16 mouse cellular contexts compared by ENCODE assay signal in the genomic region with DNA sequence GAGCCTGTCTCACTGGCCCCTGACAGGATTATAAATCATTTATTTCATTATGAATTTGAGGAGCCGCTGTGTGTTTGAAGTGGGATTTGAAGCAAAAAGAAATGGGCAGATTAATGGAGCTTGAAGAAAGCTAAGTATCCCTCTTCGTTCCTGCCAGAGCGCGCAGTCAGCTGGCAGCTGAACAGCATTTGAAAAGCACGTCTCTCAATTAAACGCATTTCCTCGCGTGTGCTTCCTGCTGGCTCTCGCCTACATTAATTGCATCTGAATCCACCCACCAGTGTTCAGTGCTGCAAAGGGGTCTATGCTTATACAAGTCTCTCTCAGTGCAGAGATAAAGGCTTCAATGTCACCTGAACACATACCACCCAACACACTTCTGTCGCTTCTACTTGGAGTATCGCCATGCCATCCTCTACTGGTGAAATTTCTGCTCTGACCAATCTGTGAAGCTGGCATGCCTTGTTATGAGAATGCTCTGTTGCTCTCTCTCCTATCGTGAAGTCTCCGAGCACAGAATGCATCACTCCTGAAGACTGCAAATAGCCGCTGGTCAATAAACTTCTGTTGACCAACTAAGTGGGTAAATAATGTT.
A peak's percentile ranks its signal among the peaks of the same experiment; 100 is the strongest.
DNase-seq lines count a peak whose midpoint lies in the region; ATAC-seq and TF ChIP-seq lines count a peak whose summit lies in the region.
"Had no signal": no experiment of that assay in that cellular context is flagged by ENCODE, and none has a peak within 500 bp of the region (broad histone marks: within the 10 kb centered on the region; RNA-seq: fewer than 3 reads in every experiment).

No protein-coding gene starts in this region.

- H3K36me3 ChIP-seq in forebrain, embryonic 15.5 days: no peaks in the 10 kb centered on the region
- no peaks in the 10 kb centered on the region for H3K36me3 ChIP-seq in forebrain, embryonic 12.5 days (replicated peaks)
- H3K36me3 ChIP-seq in hindbrain, embryonic 16.5 days (ENCODE audit: control insufficient read depth, insufficient read depth, low read length): no peaks in the 10 kb centered on the region
- H3K36me3 ChIP-seq in intestine, postnatal 0 days (ENCODE audit: control insufficient read depth, insufficient read depth): no peaks in the 10 kb centered on the region
- H3K36me3 ChIP-seq: heart, embryonic 13.5 days had no signal

- H3K4me3 ChIP-seq in forebrain, embryonic 15.5 days: no peak overlapping the region
- no peak overlapping the region for H3K4me3 ChIP-seq in forebrain, embryonic 12.5 days (replicated peaks)
- no peak overlapping the region for H3K4me3 ChIP-seq in layer of hippocampus, adult 2 months
- no peak overlapping the region for H3K4me3 ChIP-seq in hindbrain, embryonic 16.5 days (ENCODE audit: low read length)
- no peak overlapping the region for H3K4me3 ChIP-seq in intestine, postnatal 0 days (ENCODE audit: low read depth, low read length)
- H3K4me3 ChIP-seq: gastrocnemius, adult 2 months; heart, embryonic 13.5 days; midbrain, embryonic 10.5 days had no signal

- H3K9ac ChIP-seq in forebrain, embryonic 15.5 days (replicated peaks): no peak overlapping the region
- no peak overlapping the region for H3K9ac ChIP-seq in forebrain, embryonic 12.5 days
- H3K9ac ChIP-seq in hindbrain, embryonic 16.5 days (ENCODE audit: low read depth, low read length): no peak overlapping the region
- no peak overlapping the region for H3K9ac ChIP-seq in intestine, postnatal 0 days (ENCODE audit: low read depth, low read length)
- H3K9ac ChIP-seq: heart, embryonic 13.5 days; liver, embryonic 14.5 days had no signal

- H3K4me1 ChIP-seq in forebrain, embryonic 15.5 days: peaks cover 26% of the 10 kb centered on the region
- H3K4me1 ChIP-seq in forebrain, embryonic 12.5 days: peaks cover 31% of the 10 kb centered on the region
- H3K4me1 ChIP-seq in hindbrain, embryonic 16.5 days (ENCODE audit: control insufficient read depth, insufficient read depth, low read depth, low read length): peaks cover 12% of the 10 kb centered on the region
- H3K4me1 ChIP-seq in intestine, postnatal 0 days (replicated peaks; ENCODE audit: control insufficient read depth, insufficient read depth, low read length): no peaks in the 10 kb centered on the region
- H3K4me1 ChIP-seq: heart, embryonic 13.5 days had no signal

- H3K4me2 ChIP-seq in forebrain, embryonic 15.5 days (replicated peaks): no peak overlapping the region
- no peak overlapping the region for H3K4me2 ChIP-seq in forebrain, embryonic 12.5 days
- 0 out of 2 replicates have a peak overlapping the region, but pooled peaks have one; percentile 20 for H3K4me2 ChIP-seq in hindbrain, embryonic 16.5 days (ENCODE audit: low read length)
- H3K4me2 ChIP-seq in intestine, postnatal 0 days (replicated peaks; ENCODE audit: low read depth): no peak overlapping the region
- H3K4me2 ChIP-seq: heart, embryonic 13.5 days had no signal

- TF ChIP-seq CTCF in layer of hippocampus, adult 2 months (conservative IDR thresholded peaks at IDR 0.05): no peak
- no peak for TF ChIP-seq CTCF in intestine, postnatal 0 days (IDR thresholded peaks at IDR 0.05; ENCODE audit: low read depth)

- peak; percentile 16 for DNase-seq in layer of hippocampus, adult 11-12 months (ENCODE audit: low spot score)
- no peak for DNase-seq in layer of hippocampus, adult 2 months (ENCODE audit: low spot score in 2 of 2)
- DNase-seq in brain, adult 2 months (ENCODE audit: low read depth, low spot score): peak; percentile 49
- DNase-seq: adrenal gland, postnatal 36 days; B cell, adult 2 months; cerebellum, adult 9-10 months; gastrocnemius, adult 2 months; kidney, postnatal 4 days had no signal

- peak overlapping the region; percentile 35 for H3K27ac ChIP-seq in forebrain, embryonic 15.5 days (replicated peaks)
- no peak overlapping the region for H3K27ac ChIP-seq in forebrain, embryonic 12.5 days
- H3K27ac ChIP-seq in layer of hippocampus, adult 2 months: no peak overlapping the region
- H3K27ac ChIP-seq in hindbrain, embryonic 16.5 days (ENCODE audit: low read depth, low read length): no peak overlapping the region
- H3K27ac ChIP-seq in intestine, postnatal 0 days (ENCODE audit: low read depth, low read length): no peak overlapping the region
- H3K27ac ChIP-seq: gastrocnemius, adult 2 months; heart, embryonic 13.5 days; liver, embryonic 14.5 days; macrophage had no signal

- no peaks in the 10 kb centered on the region for H3K9me3 ChIP-seq in forebrain, embryonic 15.5 days
- peaks cover 6% of the 10 kb centered on the region; the same call in 1 of the 2 replicates for H3K9me3 ChIP-seq in forebrain, embryonic 12.5 days
- no peaks in the 10 kb centered on the region; the same call in 1 of the 2 replicates for H3K9me3 ChIP-seq in hindbrain, embryonic 16.5 days (ENCODE audit: control insufficient read depth, low read length)
- H3K9me3 ChIP-seq in intestine, postnatal 0 days (ENCODE audit: control insufficient read depth): no peaks in the 10 kb centered on the region

- 49% methylated on average over 14 of the region's 14 CpGs for WGBS in forebrain, embryonic 15.5 days
- WGBS in forebrain, embryonic 12.5 days: 74% methylated on average over 14 of the region's 14 CpGs
- WGBS in hindbrain, embryonic 16.5 days: 60% methylated on average over 14 of the region's 14 CpGs
- 90% methylated on average over 14 of the region's 14 CpGs for WGBS in intestine, postnatal 0 days

- ATAC-seq in forebrain, embryonic 15.5 days (replicated peaks): 0 out of 2 replicates have a peak, but pooled peaks have one; percentile 27
- no peak for ATAC-seq in forebrain, embryonic 12.5 days (ENCODE audit: low FRiP score)
- ATAC-seq in hindbrain, embryonic 16.5 days: peak; percentile 37; the same call in 1 of the 2 replicates
- no peak for ATAC-seq in intestine, postnatal 0 days

- H3K27me3 ChIP-seq in forebrain, embryonic 15.5 days: no peaks in the 10 kb centered on the region
- peaks cover 4% of the 10 kb centered on the region; the same call in 1 of the 2 replicates for H3K27me3 ChIP-seq in forebrain, embryonic 12.5 days
- H3K27me3 ChIP-seq in hindbrain, embryonic 16.5 days (replicated peaks; ENCODE audit: control insufficient read depth, insufficient read depth, low read length): no peaks in the 10 kb centered on the region
- no peaks in the 10 kb centered on the region for H3K27me3 ChIP-seq in intestine, postnatal 0 days (replicated peaks; ENCODE audit: control insufficient read depth, insufficient read depth, low read length)
- H3K27me3 ChIP-seq: heart, embryonic 13.5 days had no signal

Comparison
In these comparisons a context has a peak if more than half of its experiments do, and no peak if none do; other contexts are left out.
1. ATAC-seq: peak in forebrain, embryonic 15.5 days (single experiment) and hindbrain, embryonic 16.5 days (single experiment); none in forebrain, embryonic 12.5 days (single experiment) and intestine, postnatal 0 days (single experiment).
2. DNase-seq: peak in layer of hippocampus, adult 11-12 months (single experiment) and brain, adult 2 months (single experiment); none in layer of hippocampus, adult 2 months (0 of 2).